Mouse (Mus musculus) E14TG2a.4 (cell line): Measurements from ENCODE around the gene Lexm.

Experiments
- H3K27me3 ChIP-seq: 2 replicates; pipeline ENCODE4 v1.6.1; 2014; ENCODE audit warnings: low read length, control low read depth; ENCODE audit not compliant: insufficient read depth
- H3K36me3 ChIP-seq: 2 replicates; pipeline ENCODE4 v1.6.1; 2014; ENCODE audit warnings: low read length, control low read depth; ENCODE audit not compliant: insufficient read depth
- H3K4me1 ChIP-seq: replicated peaks from 2 replicates; pipeline ENCODE4 v1.6.1; 2014; ENCODE audit warnings: low read depth, low read length, control low read depth
- H3K4me3 ChIP-seq: replicated peaks from 2 replicates; pipeline ENCODE4 v1.5.1; 2014; ENCODE audit warnings: mild to moderate bottlenecking, low read length
- H3K9me3 ChIP-seq: 2 replicates; pipeline ENCODE4 v1.6.1; 2014; ENCODE audit warnings: low read length, control low read depth
- CTCF ChIP-seq: conservative IDR thresholded peaks from 2 replicates; pipeline ENCODE4 v1.5.1; 2014; ENCODE audit warnings: low read length
- NANOG ChIP-seq: IDR thresholded peaks from 2 replicates; pipeline ENCODE4 v1.6.1; 2014; ENCODE audit warnings: borderline replicate concordance, low read length, mixed read lengths
- POU5F1 ChIP-seq: IDR thresholded peaks from 2 replicates; pipeline ENCODE4 v1.6.1; 2014; ENCODE audit warnings: low read length, borderline replicate concordance

The Lexm gene

DNA sequence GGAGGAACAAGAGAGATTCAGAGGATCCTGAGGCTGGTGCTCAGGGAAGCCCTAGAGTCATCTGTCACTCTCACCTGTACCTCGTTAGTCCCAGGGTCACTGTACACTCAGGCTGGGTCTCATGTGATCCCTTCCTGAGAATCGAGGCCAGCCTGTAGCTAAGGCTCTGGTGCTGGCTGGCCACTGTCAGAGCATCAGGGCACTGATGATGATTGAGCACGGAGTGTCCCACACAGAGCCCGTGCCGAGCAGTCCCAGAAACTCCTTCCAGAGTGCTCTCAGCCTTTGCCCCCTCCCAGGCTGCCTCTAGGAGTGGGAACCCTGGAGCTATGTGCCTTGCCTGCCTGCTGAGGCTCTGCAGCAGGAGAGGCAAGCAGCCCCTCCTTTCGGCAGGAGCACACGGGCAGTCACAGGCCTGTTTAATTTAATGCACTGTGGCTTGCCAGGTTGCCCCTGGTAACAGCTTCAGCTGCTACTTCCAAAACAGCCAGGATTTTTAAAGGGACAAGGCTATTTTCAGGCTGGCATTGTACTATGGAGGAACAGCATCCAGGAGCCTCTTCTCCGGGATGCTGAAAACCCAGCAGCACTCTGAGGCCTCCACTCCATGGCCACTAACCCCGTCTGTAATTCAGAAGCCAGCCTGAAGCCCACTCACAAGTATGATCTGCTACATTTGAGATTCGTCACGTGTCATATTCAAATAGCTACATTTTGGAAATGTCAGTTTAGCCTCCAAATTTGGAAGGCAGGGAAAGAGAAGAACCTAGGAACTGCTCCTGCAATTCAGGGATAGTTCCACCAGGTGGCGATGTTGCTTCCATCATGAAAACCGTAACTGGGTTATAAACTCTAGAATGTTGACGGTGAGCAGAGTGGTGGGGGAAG, 13.5 kb upstream of the Lexm start:
- TF ChIP-seq CTCF, result peak; percentile 96
- no peak for TF ChIP-seq POU5F1
- Histone ChIP-seq H3K4me3 (no peak overlapping the region), H3K36me3 (no peaks in the 10 kb centered on the region)

DNA sequence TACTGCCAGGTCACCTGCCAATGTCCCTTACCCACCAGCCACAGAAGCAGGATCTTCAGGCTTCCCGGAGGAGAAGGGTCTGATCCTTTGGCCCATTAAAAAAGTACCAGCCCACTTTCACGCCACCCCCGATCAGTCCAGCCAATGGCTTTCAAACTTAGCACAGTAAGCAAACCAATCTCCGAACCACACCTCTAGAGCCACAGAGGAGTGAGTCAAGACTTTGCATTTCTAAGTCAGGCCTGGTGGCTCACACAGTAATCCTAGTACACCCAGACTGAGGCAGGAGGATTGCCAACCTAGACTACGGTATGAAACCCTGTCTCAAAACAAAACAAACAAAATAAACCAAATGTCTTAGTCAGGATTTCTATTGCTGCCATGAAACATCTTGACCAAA, 12.3 kb upstream of the Lexm start:
- Histone ChIP-seq H3K9me3 (no peaks in the 10 kb centered on the region), H3K4me3 (no peak overlapping the region), H3K36me3 (no peaks in the 10 kb centered on the region), H3K27me3 (peaks cover 29% of the 10 kb centered on the region), H3K4me1 (peaks cover 50% of the 10 kb centered on the region)
- TF ChIP-seq POU5F1 (no peak), NANOG (no peak), CTCF (no peak)

More for the DNA sequence above, 13.5 kb upstream of the Lexm start:
- H3K9me3 ChIP-seq, result no peaks in the 10 kb centered on the region
- H3K4me1 ChIP-seq, result peaks cover 48% of the 10 kb centered on the region
- peaks cover 18% of the 10 kb centered on the region; the same call in 1 of the 2 replicates for H3K27me3 ChIP-seq

DNA sequence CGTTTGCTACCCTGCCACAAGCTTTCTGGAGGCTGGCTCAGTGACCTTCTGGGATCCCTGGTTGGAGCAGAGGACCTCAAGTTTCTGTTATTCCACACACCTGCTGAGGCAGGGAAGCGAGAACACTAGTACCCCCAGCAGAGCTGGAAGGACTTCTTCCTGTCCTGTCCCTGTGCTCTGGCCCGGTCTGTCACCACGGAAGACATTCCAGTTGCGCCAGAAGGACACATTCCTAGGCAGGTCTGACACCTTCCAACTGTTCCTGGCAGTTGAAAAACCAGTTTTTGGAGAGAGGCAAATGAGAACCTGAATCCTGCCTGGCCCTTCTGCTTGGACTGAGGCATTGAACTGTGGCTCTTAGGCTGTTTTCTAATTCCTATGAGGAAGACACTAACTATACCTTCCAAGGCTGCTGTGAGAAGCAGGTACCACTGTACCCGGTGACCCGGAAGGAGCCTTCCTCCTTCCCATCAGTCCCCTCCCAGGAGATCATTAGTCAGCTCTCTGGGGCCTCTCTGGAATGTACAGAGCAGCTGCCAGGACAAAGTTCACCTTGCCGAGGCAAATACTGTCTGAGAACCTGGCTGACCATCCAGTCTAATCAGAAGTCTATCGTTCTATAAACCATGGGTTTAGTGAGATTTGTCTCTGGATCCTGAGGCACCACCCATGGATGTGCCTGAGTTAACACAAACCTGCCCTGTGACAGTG, 11.8 kb upstream of the Lexm start:
- Histone ChIP-seq H3K9me3 (no peaks in the 10 kb centered on the region), H3K4me1 (peaks cover 50% of the 10 kb centered on the region), H3K36me3 (no peaks in the 10 kb centered on the region), H3K27me3 (peaks cover 35% of the 10 kb centered on the region), H3K4me3 (no peak overlapping the region)
- TF ChIP-seq POU5F1 (no peak), NANOG (no peak), CTCF (no peak)

DNA sequence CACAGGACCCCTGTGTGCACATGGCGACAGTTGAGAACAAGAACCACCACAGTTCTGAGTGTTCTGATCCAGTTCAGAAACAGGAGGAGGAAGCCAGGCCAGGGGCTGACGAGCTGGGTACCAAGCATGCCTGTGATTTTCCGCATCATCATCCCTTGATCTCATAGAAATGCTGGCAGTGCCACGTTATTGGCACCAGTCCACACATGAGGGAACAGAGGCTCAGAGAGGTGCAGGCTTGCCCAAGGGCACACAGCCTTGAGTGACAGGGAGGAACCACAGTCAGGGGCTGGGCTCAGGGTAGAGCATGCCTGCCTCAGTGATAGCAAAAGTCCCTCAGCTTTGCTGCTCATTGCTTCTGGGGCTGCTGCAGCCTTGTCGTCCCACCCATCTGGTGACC, 10.8 kb upstream of the Lexm start:
- Histone ChIP-seq H3K4me3 (no peak overlapping the region), H3K36me3 (no peaks in the 10 kb centered on the region), H3K27me3 (peaks cover 41% of the 10 kb centered on the region), H3K4me1 (peaks cover 57% of the 10 kb centered on the region), H3K9me3 (no peaks in the 10 kb centered on the region)
- TF ChIP-seq POU5F1 (no peak), NANOG (no peak), CTCF (no peak)

DNA sequence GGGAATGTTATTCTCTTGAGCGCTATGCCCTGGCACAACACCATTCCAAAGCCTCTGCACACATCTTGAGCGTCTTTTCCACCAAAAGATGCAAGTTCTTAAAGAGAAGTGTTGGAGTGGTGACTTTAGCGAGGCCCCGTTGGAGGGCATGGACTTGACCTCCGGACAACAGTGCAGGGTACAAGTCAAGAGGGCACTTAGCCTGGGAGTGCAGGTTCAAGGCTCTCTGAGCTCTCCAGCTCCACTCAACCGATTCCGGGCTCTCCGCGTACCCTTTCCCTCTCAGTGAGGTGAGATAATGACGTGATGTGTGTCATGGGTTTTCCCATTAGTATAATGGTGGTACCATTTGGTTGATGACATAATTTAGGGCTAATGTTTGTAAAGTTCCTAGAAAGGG, 7.2 kb upstream of the Lexm start:
- peaks cover 56% of the 10 kb centered on the region for H3K27me3 ChIP-seq
- H3K4me1 ChIP-seq, result peaks cover 60% of the 10 kb centered on the region
- no peaks in the 10 kb centered on the region for H3K36me3 ChIP-seq
- TF ChIP-seq CTCF, result no peak
- no peak for TF ChIP-seq NANOG
- TF ChIP-seq POU5F1, result no peak
- H3K4me3 ChIP-seq, result no peak overlapping the region
- no peaks in the 10 kb centered on the region for H3K9me3 ChIP-seq

DNA sequence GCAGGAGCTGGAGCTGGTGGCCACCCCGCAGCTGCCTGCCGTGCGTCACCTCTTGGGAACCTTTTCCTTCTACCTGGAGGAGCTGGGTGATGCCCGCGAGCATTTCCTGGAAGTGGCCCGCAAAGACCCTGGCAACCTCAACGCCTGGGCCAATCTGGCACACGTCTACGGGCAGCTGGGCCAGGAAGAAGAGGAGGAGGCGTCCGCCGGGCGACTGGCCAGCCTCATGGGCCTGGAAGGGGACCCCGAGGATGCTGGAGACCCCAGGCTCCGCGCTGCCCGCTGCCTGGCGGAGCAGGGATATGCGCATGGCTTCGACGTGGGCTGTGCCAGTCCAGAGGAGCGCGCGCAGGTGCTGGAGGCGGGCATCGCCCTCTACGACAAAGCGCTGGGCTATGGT, 5.7 kb upstream of the Lexm start:
- peaks cover 52% of the 10 kb centered on the region for H3K27me3 ChIP-seq
- peak overlapping the region; percentile 79 for H3K4me3 ChIP-seq
- no peak for TF ChIP-seq NANOG
- TF ChIP-seq CTCF, result no peak
- TF ChIP-seq POU5F1, result no peak
- H3K4me1 ChIP-seq, result peaks cover 48% of the 10 kb centered on the region
- H3K9me3 ChIP-seq, result no peaks in the 10 kb centered on the region
- H3K36me3 ChIP-seq, result no peaks in the 10 kb centered on the region

DNA sequence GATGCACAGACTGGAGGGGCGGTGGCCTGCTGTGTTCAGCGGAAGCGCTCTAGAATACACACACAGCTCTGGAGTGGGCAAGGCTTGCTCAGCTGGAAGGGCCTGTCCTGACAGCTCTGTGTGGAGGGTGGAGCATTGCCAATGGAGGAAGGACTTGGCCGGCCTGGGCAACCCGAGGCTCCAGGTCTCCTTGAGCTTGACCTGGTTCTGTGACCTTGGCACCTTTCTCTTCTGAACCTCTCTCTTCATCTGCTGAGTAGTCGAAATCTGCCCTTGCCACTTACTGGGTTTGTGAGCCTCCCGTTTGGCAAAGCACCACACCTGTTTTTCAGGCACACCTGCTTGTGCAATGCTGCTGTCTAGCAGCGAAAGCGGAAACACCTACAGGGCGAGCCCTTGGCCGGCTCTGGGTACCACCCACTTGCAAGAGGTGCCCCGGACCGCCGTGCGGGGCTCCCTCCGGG, 5.0 kb upstream of the Lexm start, which contains the start of gene Ttc22:
Gene Ttc22 (plus strand): TSS at position 403 of the 464 bp plus-strand sequence.
- Histone ChIP-seq H3K4me1 (peaks cover 48% of the 10 kb centered on the region), H3K9me3 (no peaks in the 10 kb centered on the region), H3K27me3 (peaks cover 47% of the 10 kb centered on the region), H3K4me3 (peak within 1 kb of the TSS; percentile 79), H3K36me3 (no peaks in the 10 kb centered on the region)
- TF ChIP-seq POU5F1 (no peak), CTCF (no peak), NANOG (no peak)

DNA sequence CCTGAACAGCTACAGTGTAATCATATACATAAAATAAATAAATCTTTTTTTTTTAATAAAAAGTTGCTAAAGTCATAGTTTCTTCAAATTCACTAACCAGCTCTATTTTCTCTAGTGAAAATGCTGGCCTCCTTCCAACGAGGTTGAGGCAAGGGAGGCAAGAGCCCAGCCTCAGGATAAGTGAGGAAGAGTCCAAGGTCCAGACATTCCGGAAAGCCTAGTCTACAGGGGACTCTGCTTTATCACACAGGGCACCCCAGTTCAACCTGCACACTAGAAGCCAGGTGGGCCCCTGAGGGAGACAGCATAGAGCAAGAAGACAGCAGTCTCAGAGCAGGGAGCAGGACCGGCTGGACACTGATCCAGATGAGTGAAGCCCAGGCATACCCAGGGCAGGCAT, 4.4 kb upstream of the Lexm start:
- no peak for TF ChIP-seq POU5F1
- Histone ChIP-seq H3K9me3 (no peaks in the 10 kb centered on the region), H3K27me3 (peaks cover 46% of the 10 kb centered on the region)

More for the DNA sequence above, 4.4 kb upstream of the Lexm start:
- no peaks in the 10 kb centered on the region for H3K36me3 ChIP-seq
- no peak overlapping the region for H3K4me3 ChIP-seq
- peaks cover 52% of the 10 kb centered on the region for H3K4me1 ChIP-seq
